Mouse (Mus musculus) intestine, embryonic 14.5 days (tissue): ENCODE data around the gene Tle3. TPM values are rescaled to one million over a fixed set of nuclear protein-coding genes. Genes with fewer than 3 reads are reported as not detected.
A peak's percentile ranks its signal among the peaks of the same experiment; 100 is the strongest.

Source experiments
- ATAC-seq: fragments of 200-750 bp; cut with Nextera tagmentation; replicated peaks from 2 replicates; pipeline ENCODE4 v1.8.0; 2017; ENCODE audit warnings: low read depth, moderate number of reproducible peaks, moderate TSS enrichment, moderate library complexity; ENCODE audit not compliant: low FRiP score, low TSS enrichment
- DNase-seq: peaks from one replicate; pipeline ENCODE4 v3.0.0-alpha.2; 2018; ENCODE audit warnings: low spot score
- H3K27ac ChIP-seq: fragments of 300-500 bp; sonication (generic); 2 replicates; pipeline ENCODE4 v1.5.1; 2014; ENCODE audit warnings: low read depth, mild to moderate bottlenecking, control low read depth
- H3K27me3 ChIP-seq: fragments of 300-500 bp; sonication (generic); replicated peaks from 2 replicates; pipeline ENCODE4 v1.6.1; 2014; ENCODE audit warnings: low read length, control low read depth; ENCODE audit not compliant: control insufficient read depth, insufficient read depth
- H3K36me3 ChIP-seq: fragments of 300-500 bp; sonication (generic); 2 replicates; pipeline ENCODE4 v1.6.1; 2014; ENCODE audit warnings: low read length, control low read depth; ENCODE audit not compliant: control insufficient read depth, insufficient read depth
- H3K4me1 ChIP-seq: fragments of 300-500 bp; sonication (generic); replicated peaks from 2 replicates; pipeline ENCODE4 v1.6.1; 2014; ENCODE audit warnings: low read length, control low read depth, mixed read lengths; ENCODE audit not compliant: control insufficient read depth, insufficient read depth
- H3K4me2 ChIP-seq: fragments of 300-500 bp; sonication (generic); 2 replicates; pipeline ENCODE4 v1.6.1; 2014; ENCODE audit warnings: low read length
- H3K4me3 ChIP-seq: fragments of 300-500 bp; sonication (generic); 2 replicates; pipeline ENCODE4 v1.5.1; 2014; ENCODE audit warnings: low read depth, low read length, control low read depth, mixed read lengths
- H3K9ac ChIP-seq: fragments of 300-500 bp; sonication (generic); 2 replicates; pipeline ENCODE4 v1.6.1; 2014; ENCODE audit warnings: mild to moderate bottlenecking, low read length
- H3K9me3 ChIP-seq: fragments of 300-500 bp; sonication (generic); 2 replicates; pipeline ENCODE4 v1.6.1; 2016; ENCODE audit warnings: low read length, control low read depth; ENCODE audit not compliant: control insufficient read depth
- WGBS: fragments of 180-500 bp; shearing (Covaris S2); extraction: QIAGEN DNeasy Blood & Tissue Kit; methylation state at CpG from one replicate; pipeline ENCODE4 v1.1.7; 2014; 5-methylcytosine and 5-hydroxymethylcytosine counted together
- polyA plus RNA-seq: library from polyadenylated mRNA; unstranded; fragments of >200 nt; fragmentation: Nextera tagmentation; extraction: Ambion mirVana; gene quantifications from 2 replicates; pipeline ENCODE4 v1.2.1, GENCODE M21; 2014

Gene Tle3
- polyA plus RNA-seq, 1 experiment from 2014 or later, result 23.3 TPM

- Histone ChIP-seq H3K4me2 (no peak overlapping the region), H3K27me3 (no peaks in the 10 kb centered on the region), H3K4me3 (no peak overlapping the region), H3K27ac (no peak overlapping the region), H3K36me3 (no peaks in the 10 kb centered on the region), H3K4me1 (peaks cover 10% of the 10 kb centered on the region), H3K9me3 (no peaks in the 10 kb centered on the region), H3K9ac (no peak overlapping the region)
- WGBS, result 83% methylated on average over 7 of the region's 7 CpGs
- no peak for ATAC-seq
- DNase-seq, result no peak
Observed at GRCm38 (mm10) chr9:61332226-61332936, 39.8 kb upstream of the Tle3 start.

GRCm38 (mm10) chr9:61336179-61336578 is 36.0 kb upstream of the Tle3 start:
- no peak overlapping the region for H3K4me2 ChIP-seq
- no peak overlapping the region for H3K27ac ChIP-seq
- no peak overlapping the region for H3K9ac ChIP-seq
- H3K36me3 ChIP-seq, result no peaks in the 10 kb centered on the region
- no peaks in the 10 kb centered on the region for H3K9me3 ChIP-seq
- no peak overlapping the region for H3K4me3 ChIP-seq
- H3K27me3 ChIP-seq, result no peaks in the 10 kb centered on the region
- no peak for ATAC-seq
- no peak for DNase-seq
- H3K4me1 ChIP-seq, result peaks cover 33% of the 10 kb centered on the region

GRCm38 (mm10) chr9:61336591-61337587 is 35.3 kb upstream of the Tle3 start:
- Histone ChIP-seq H3K9ac (no peak overlapping the region), H3K4me1 (peaks cover 33% of the 10 kb centered on the region), H3K27ac (peak overlapping the region; percentile 6; the same call in 1 of the 2 replicates), H3K9me3 (no peaks in the 10 kb centered on the region), H3K4me3 (no peak overlapping the region), H3K36me3 (no peaks in the 10 kb centered on the region), H3K4me2 (0 out of 2 replicates have a peak overlapping the region, but pooled peaks have one; percentile 22), H3K27me3 (no peaks in the 10 kb centered on the region)
- DNase-seq (peak; percentile 76), ATAC-seq (peak; percentile 74)
- WGBS, result 16% methylated on average over 17 of the region's 17 CpGs

DNA sequence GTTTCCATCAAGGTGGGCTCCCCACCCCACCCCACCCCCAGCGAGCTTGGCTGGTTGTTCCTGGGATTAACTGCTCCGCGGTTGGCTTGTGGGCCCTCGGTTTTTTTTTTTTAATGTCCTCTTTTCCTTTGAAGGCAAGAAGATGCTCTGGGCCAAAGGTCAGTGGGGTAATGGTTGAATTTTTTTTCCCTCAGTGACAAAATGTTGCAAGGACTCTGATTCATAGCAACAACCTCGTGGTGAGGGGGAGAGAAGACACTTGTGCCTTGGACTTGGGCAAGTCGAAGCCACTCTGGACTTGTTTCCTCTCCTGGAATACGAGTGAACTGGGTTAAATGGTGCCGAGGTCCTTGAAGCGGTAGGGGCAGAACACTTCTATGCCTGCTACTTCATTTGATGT is 34.5 kb upstream of the Tle3 start:
- DNase-seq (no peak), ATAC-seq (no peak)
- no peaks in the 10 kb centered on the region for H3K27me3 ChIP-seq
- H3K36me3 ChIP-seq, result no peaks in the 10 kb centered on the region
- no peak overlapping the region for H3K9ac ChIP-seq
- H3K27ac ChIP-seq, result peak overlapping the region; percentile 6; the same call in 1 of the 2 replicates
- H3K9me3 ChIP-seq, result no peaks in the 10 kb centered on the region
- 14% methylated on average over 9 of the region's 9 CpGs for WGBS
- H3K4me3 ChIP-seq, result no peak overlapping the region
- no peak overlapping the region for H3K4me2 ChIP-seq
- H3K4me1 ChIP-seq, result peaks cover 33% of the 10 kb centered on the region

DNA sequence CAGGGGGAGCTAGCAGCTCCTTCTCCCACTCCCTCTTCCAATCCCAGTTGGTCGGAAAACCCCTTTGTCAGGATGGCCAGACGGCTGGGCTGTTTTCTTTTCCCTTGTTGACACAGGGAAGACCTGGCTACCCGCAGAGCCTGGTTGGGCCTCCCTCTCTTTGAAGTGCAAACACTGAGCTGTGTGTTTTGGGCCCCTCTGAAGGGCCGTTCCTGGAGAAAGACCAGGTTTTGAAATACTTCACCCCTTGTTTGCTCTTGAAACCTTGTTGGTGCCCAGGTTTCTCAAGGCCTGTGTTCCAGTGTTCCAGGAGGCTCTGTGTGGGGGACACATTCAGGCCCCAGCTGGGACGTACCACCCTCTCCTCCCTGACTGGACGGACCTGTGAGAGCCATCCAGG is 32.9 kb upstream of the Tle3 start:
- Histone ChIP-seq H3K4me3 (no peak overlapping the region), H3K9ac (no peak overlapping the region), H3K4me1 (peaks cover 33% of the 10 kb centered on the region), H3K9me3 (no peaks in the 10 kb centered on the region), H3K36me3 (no peaks in the 10 kb centered on the region), H3K27me3 (no peaks in the 10 kb centered on the region), H3K27ac (peak overlapping the region; percentile 38; the same call in 1 of the 2 replicates), H3K4me2 (peak overlapping the region; percentile 8; the same call in 1 of the 2 replicates)
- DNase-seq (no peak), ATAC-seq (no peak)
- 29% methylated on average over 6 of the region's 6 CpGs for WGBS

DNA sequence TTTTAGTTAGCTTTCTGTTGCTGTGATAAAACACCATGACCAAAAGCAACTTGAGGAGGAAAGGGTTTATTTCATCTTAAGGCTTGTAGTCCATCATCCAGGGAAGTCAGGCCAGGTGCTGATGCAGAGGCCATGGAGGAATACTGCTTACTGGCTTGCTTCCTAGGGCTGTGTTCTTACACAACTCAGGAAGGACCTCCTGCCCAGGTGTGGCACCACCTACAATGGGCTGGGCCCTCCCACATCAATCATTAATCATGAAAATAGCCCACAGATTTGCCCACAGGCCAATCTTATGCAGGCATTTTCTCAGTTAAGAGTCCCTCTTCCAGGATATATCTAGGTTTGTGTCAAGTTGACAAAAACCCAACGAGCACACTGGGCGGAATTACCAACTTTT is 31.8 kb upstream of the Tle3 start:
- Histone ChIP-seq H3K27ac (no peak overlapping the region), H3K27me3 (no peaks in the 10 kb centered on the region), H3K4me3 (no peak overlapping the region), H3K9me3 (no peaks in the 10 kb centered on the region), H3K4me2 (no peak overlapping the region), H3K9ac (no peak overlapping the region), H3K36me3 (no peaks in the 10 kb centered on the region), H3K4me1 (peaks cover 33% of the 10 kb centered on the region)
- no peak for DNase-seq
- 91% methylated on average over 2 of the region's 2 CpGs for WGBS
- ATAC-seq, result no peak

DNA sequence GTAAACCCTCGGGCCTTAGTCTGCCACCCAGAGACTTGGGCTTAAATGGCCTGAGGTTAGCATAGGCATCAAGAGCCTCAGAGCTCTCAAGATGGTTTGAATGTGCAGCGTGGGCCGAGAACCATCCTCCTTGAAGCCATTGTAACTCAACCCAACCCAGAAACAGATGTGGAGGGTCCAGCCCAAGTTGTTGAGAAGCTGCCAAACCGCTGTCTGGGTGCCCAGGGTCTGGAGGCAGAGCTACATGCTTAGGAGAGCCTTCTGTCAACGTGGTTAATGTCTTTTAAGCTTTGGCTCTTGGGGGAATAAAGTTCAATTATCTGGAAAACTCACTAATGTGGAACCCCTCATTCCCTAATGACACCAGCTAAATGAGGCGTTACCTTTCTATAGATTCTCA is 29.9 kb upstream of the Tle3 start:
- DNase-seq (no peak), ATAC-seq (no peak)
- Histone ChIP-seq H3K4me3 (no peak overlapping the region), H3K4me2 (no peak overlapping the region), H3K4me1 (peaks cover 27% of the 10 kb centered on the region), H3K36me3 (no peaks in the 10 kb centered on the region), H3K27me3 (no peaks in the 10 kb centered on the region), H3K27ac (no peak overlapping the region), H3K9me3 (no peaks in the 10 kb centered on the region), H3K9ac (no peak overlapping the region)
- 73% methylated on average over 6 of the region's 6 CpGs for WGBS

DNA sequence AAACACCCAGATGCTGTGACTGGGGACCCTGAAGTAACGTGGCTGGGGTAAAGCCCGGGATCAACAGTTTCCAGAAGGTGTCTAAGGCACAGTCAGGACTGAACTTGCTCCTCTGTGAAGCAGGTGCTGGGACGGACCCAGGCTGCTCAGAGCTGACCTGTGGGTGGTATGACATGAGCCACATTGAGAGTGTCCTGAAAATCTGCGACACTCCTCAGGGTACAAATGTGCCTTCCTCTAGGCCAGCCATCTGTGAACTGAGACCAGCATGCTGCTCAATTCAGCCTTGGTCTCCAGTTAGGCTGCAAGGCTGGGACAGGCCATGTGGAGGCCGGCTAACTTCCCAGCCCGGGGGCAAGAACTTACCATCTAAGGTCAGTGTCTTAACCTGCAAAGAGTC is 27.5 kb upstream of the Tle3 start:
- peaks cover 9% of the 10 kb centered on the region for H3K4me1 ChIP-seq
- H3K4me2 ChIP-seq, result no peak overlapping the region
- H3K4me3 ChIP-seq, result no peak overlapping the region
- H3K9ac ChIP-seq, result no peak overlapping the region
- no peaks in the 10 kb centered on the region for H3K27me3 ChIP-seq
- H3K36me3 ChIP-seq, result no peaks in the 10 kb centered on the region
- 60% methylated on average over 6 of the region's 6 CpGs for WGBS
- H3K27ac ChIP-seq, result no peak overlapping the region
- ATAC-seq (no peak), DNase-seq (no peak)
- no peaks in the 10 kb centered on the region for H3K9me3 ChIP-seq
